Mouse (Mus musculus) embryonic facial prominence, embryonic 11.5 days (tissue): ENCODE results near the gene Iqschfp. TPM values are rescaled to one million over a fixed set of nuclear protein-coding genes. Genes with fewer than 3 reads are reported as not detected.

Experiments used
- ATAC-seq: fragments of 200-750 bp; cut with Nextera tagmentation; replicated peaks from 2 replicates; pipeline ENCODE4 v1.8.0; 2017; ENCODE audit warnings: low read depth; ENCODE audit not compliant: insufficient number of reproducible peaks, low FRiP score, low TSS enrichment
- DNase-seq: peaks from one replicate; pipeline ENCODE4 v3.0.0-alpha.2; 2015; ENCODE audit warnings: low spot score
- H3K27ac ChIP-seq: fragments of 300-500 bp; sonication (generic); replicated peaks from 2 replicates; pipeline ENCODE4 v1.5.1; 2014; ENCODE audit warnings: mild to moderate bottlenecking, low read depth, low read length, control low read depth
- H3K27me3 ChIP-seq: fragments of 300-500 bp; sonication (generic); 2 replicates; pipeline ENCODE4 v1.6.1; 2014; ENCODE audit warnings: mild to moderate bottlenecking, low read length, moderate library complexity, mixed read lengths; ENCODE audit not compliant: control insufficient read depth, insufficient read depth
- H3K36me3 ChIP-seq: fragments of 300-500 bp; sonication (generic); replicated peaks from 2 replicates; pipeline ENCODE4 v1.6.1; 2014; ENCODE audit warnings: low read depth, mild to moderate bottlenecking, low read length, moderate library complexity, mixed read lengths; ENCODE audit not compliant: control insufficient read depth, insufficient read depth
- H3K4me1 ChIP-seq: fragments of 300-500 bp; sonication (generic); 2 replicates; pipeline ENCODE4 v1.6.1; 2014; ENCODE audit warnings: low read length, mixed read lengths; ENCODE audit not compliant: control insufficient read depth, insufficient read depth
- H3K4me2 ChIP-seq: fragments of 300-500 bp; sonication (generic); 2 replicates; pipeline ENCODE4 v1.6.1; 2014; ENCODE audit warnings: low read depth, mild to moderate bottlenecking, control low read depth, low read length, moderate library complexity
- H3K4me3 ChIP-seq: fragments of 300-500 bp; sonication (generic); 2 replicates; pipeline ENCODE4 v1.5.1; 2014; ENCODE audit warnings: low read depth, low read length, control low read depth
- H3K9ac ChIP-seq: fragments of 300-500 bp; sonication (generic); replicated peaks from 2 replicates; pipeline ENCODE4 v1.6.1; 2014; ENCODE audit warnings: mild to moderate bottlenecking, control low read depth, low read length
- H3K9me3 ChIP-seq: fragments of 300-500 bp; sonication (generic); replicated peaks from 2 replicates; pipeline ENCODE4 v1.6.1; 2016; ENCODE audit warnings: mild to moderate bottlenecking, low read length, inconsistent platforms, mixed read lengths; ENCODE audit not compliant: control insufficient read depth
- WGBS: fragments of 180-500 bp; shearing (Covaris S2); extraction: QIAGEN DNeasy Blood & Tissue Kit; methylation state at CpG from one replicate; pipeline ENCODE4 v1.1.7; 2014; 5-methylcytosine and 5-hydroxymethylcytosine counted together
- polyA plus RNA-seq: library from polyadenylated mRNA; unstranded; fragments of >200 nt; fragmentation: Nextera tagmentation; extraction: Ambion mirVana; gene quantifications from 2 replicates; pipeline ENCODE4 v1.2.1, GENCODE M21; 2014

Iqschfp gene
- polyA plus RNA-seq, 1 experiment from 2014 or later: 0.87 TPM

DNA sequence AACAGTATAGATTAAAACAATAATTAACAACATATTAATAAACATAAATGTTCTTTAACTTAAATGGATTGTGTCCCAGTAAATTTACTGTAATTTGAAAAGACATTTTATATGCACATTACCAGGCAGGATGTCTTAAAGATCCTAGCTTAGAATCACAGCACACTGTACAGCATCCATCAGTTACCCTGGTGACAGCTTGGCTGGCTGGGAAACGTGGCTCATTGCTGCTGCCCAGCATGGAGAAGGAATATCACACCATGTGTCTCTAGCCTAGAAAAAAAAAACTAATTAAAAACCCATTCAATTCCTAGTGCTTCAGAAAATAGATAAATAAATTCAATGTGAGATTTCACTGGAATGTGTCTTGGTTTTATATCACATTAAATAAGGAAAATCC is 309.2 kb downstream of the Iqschfp start:
- H3K4me2 ChIP-seq: no peak overlapping the region
- H3K9me3 ChIP-seq: no peaks in the 10 kb centered on the region
- H3K27ac ChIP-seq: no peak overlapping the region
- H3K9ac ChIP-seq: no peak overlapping the region
- WGBS: 42% methylated on average over 1 of the region's 1 CpGs
- no peaks in the 10 kb centered on the region for H3K4me1 ChIP-seq
- DNase-seq: no peak
- ATAC-seq: no peak
- no peaks in the 10 kb centered on the region for H3K36me3 ChIP-seq
- H3K27me3 ChIP-seq: no peaks in the 10 kb centered on the region
- no peak overlapping the region for H3K4me3 ChIP-seq

- 70% methylated on average over 4 of the region's 4 CpGs for WGBS
- no peaks in the 10 kb centered on the region for H3K27me3 ChIP-seq
- H3K27ac ChIP-seq: no peak overlapping the region
- no peak overlapping the region for H3K4me3 ChIP-seq
- H3K4me2 ChIP-seq: no peak overlapping the region
- no peaks in the 10 kb centered on the region for H3K9me3 ChIP-seq
- no peaks in the 10 kb centered on the region for H3K4me1 ChIP-seq
- ATAC-seq (no peak), DNase-seq (no peak)
- no peaks in the 10 kb centered on the region for H3K36me3 ChIP-seq
- no peak overlapping the region for H3K9ac ChIP-seq
These were observed 310.3 kb downstream of the Iqschfp start for GRCm38 (mm10) chr3:68202162-68202902.

DNA sequence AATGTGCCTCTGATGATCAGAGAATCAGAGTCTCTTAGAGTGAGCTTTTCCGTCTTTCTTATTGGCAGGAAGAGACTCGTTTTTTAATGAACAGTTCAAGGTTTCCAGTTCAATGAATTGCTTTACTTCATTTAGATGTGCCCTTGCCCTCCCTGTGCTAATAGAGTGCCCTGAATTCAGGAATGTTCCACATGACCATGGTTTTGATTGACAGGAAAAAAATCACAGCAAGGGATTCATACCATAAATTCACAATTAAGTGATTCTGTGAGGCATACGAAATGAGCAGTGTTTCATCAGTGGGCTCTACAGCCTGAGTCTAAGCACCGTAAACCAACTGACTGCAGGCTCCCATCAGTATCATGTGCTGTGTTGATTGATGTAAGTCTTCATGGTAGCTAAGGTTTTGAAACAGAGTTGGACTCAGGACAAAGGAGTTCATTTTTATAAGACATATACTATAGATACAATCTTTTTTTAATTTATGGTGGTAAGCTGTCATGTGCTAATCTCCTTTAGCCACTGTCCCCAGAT is 312.0 kb downstream of the Iqschfp start:
- no peak for DNase-seq
- H3K4me3 ChIP-seq: no peak overlapping the region
- ATAC-seq: no peak
- no peaks in the 10 kb centered on the region for H3K36me3 ChIP-seq
- no peak overlapping the region for H3K27ac ChIP-seq
- no peak overlapping the region for H3K9ac ChIP-seq
- WGBS: 62% methylated on average over 4 of the region's 4 CpGs
- no peaks in the 10 kb centered on the region for H3K4me1 ChIP-seq
- no peak overlapping the region for H3K4me2 ChIP-seq
- H3K27me3 ChIP-seq: no peaks in the 10 kb centered on the region
- no peaks in the 10 kb centered on the region for H3K9me3 ChIP-seq

DNA sequence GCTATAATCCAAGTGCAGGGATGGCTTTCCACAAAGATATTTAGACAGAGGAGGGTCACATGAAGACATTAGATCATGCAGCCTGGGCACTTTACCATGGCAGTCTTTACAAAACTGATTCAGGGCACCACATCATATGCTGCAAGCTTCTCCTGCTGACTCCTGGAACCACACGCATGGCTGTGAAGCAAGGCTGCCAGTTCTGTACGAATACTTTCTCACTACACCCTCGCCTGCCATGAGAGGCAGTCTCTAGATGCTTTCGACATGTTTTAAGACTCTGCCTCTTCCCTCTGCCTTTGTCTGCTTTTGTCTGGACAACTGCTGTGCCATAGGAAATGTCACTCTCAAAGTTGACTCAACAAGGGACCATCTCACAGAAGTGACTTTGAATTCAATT is 318.4 kb downstream of the Iqschfp start:
- WGBS: 81% methylated on average over 4 of the region's 4 CpGs

GRCm38 (mm10) chr3:68221452-68221851 is 329.4 kb downstream of the Iqschfp start:
- no peak for ATAC-seq
- WGBS: 94% methylated on average over 3 of the region's 3 CpGs

More for the DNA sequence above, 318.4 kb downstream of the Iqschfp start:
- H3K4me1 ChIP-seq: no peaks in the 10 kb centered on the region
- H3K27ac ChIP-seq: no peak overlapping the region
- no peaks in the 10 kb centered on the region for H3K27me3 ChIP-seq
- DNase-seq (no peak), ATAC-seq (no peak)
- no peaks in the 10 kb centered on the region for H3K36me3 ChIP-seq
- no peak overlapping the region for H3K4me3 ChIP-seq
- no peaks in the 10 kb centered on the region for H3K9me3 ChIP-seq
- H3K4me2 ChIP-seq: no peak overlapping the region
- H3K9ac ChIP-seq: no peak overlapping the region

GRCm38 (mm10) chr3:68239887-68240286 is 347.9 kb downstream of the Iqschfp start:
- Histone ChIP-seq H3K4me3 (no peak overlapping the region), H3K9ac (no peak overlapping the region), H3K27ac (no peak overlapping the region), H3K27me3 (no peaks in the 10 kb centered on the region), H3K4me2 (no peak overlapping the region), H3K9me3 (no peaks in the 10 kb centered on the region), H3K4me1 (no peaks in the 10 kb centered on the region), H3K36me3 (no peaks in the 10 kb centered on the region)
- WGBS: 92% methylated on average over 2 of the region's 2 CpGs
- ATAC-seq: no peak
- DNase-seq: no peak

More at GRCm38 (mm10) chr3:68221452-68221851, 329.4 kb downstream of the Iqschfp start:
- no peaks in the 10 kb centered on the region for H3K27me3 ChIP-seq
- no peaks in the 10 kb centered on the region for H3K9me3 ChIP-seq
- H3K27ac ChIP-seq: no peak overlapping the region
- no peaks in the 10 kb centered on the region for H3K36me3 ChIP-seq
- H3K4me3 ChIP-seq: no peak overlapping the region
- H3K4me1 ChIP-seq: no peaks in the 10 kb centered on the region
- no peak overlapping the region for H3K9ac ChIP-seq
- no peak for DNase-seq
- no peak overlapping the region for H3K4me2 ChIP-seq

DNA sequence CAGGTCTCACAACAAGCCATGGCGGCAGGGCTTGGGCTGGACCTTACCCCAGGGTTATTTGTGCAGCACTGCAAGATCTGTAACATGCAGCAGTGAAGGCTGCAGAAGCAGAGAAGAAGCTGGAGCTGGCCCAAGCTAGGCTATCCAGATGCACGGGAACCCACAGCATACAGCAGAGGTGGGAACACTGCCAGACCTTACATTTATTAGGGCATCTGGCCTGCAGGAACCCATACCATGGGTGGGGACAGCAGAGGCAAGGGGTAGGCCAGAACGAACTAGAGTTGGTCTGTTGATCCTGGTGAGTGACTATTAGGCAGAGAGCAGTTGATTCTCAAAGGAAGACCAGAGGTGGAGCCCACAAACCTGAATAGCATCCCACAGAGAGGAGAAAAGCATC is 351.2 kb downstream of the Iqschfp start:
- Histone ChIP-seq H3K4me1 (no peaks in the 10 kb centered on the region), H3K4me2 (no peak overlapping the region), H3K9me3 (no peaks in the 10 kb centered on the region), H3K27me3 (no peaks in the 10 kb centered on the region), H3K36me3 (no peaks in the 10 kb centered on the region), H3K27ac (no peak overlapping the region), H3K4me3 (no peak overlapping the region), H3K9ac (no peak overlapping the region)
- no peak for DNase-seq
- ATAC-seq: no peak
- 71% methylated on average over 3 of the region's 3 CpGs for WGBS

DNA sequence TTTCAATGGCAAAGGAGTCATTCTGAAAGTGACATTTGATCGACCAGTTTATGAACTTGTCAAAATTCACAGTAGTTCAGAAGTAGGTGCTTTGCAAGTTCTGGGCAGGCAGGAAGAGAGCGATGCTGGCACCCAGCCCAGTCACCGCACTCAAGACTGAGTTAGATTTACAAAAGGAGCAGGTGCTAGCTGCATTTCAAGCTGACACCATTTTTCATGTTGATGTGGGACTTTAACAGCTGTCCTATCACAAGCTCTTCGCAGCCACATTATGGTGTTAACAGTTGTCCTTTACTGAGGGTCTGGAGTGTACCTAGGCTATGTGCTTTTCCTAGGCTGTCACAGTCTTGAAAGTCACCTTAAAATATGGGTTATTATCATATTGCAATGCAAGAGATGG is 354.1 kb downstream of the Iqschfp start:
- Histone ChIP-seq H3K9me3 (no peaks in the 10 kb centered on the region), H3K4me1 (no peaks in the 10 kb centered on the region), H3K4me3 (no peak overlapping the region), H3K27ac (no peak overlapping the region), H3K27me3 (no peaks in the 10 kb centered on the region), H3K9ac (no peak overlapping the region), H3K4me2 (no peak overlapping the region), H3K36me3 (no peaks in the 10 kb centered on the region)
- no peak for DNase-seq
- WGBS: 92% methylated on average over 4 of the region's 4 CpGs
- no peak for ATAC-seq
